Mouse (Mus musculus): ENCODE data around the gene Hdc. TPM values are rescaled to one million over a fixed set of nuclear protein-coding genes. Genes with fewer than 3 reads are reported as not detected.
"Not testable (repeated sequence)": the region's sequence is repeated elsewhere in the genome, so short reads cannot be mapped to it uniquely, and the experiment has no call there.

The Hdc gene
- total RNA-seq (2015; ENCODE audit: low replicate concordance) = 2.5 and 42.5 TPM in 2 replicates
- 6.0 and 17.5 TPM in 2 replicates for total RNA-seq (2017; ENCODE audit: low replicate concordance)

GRCm38 (mm10) chr2:126619249-126619704, at the start of gene Hdc:
TSS of gene Hdc (minus strand) at chr2:126619299.
- ATAC-seq (replicated peaks; ENCODE audit: low FRiP score, poor library complexity, severe bottlenecking) = no peak

GRCm38 (mm10) chr2:126668621-126669252, 49.6 kb upstream of the Hdc start:
- no peak for ATAC-seq (replicated peaks; ENCODE audit: low FRiP score, poor library complexity, severe bottlenecking)

- ATAC-seq (replicated peaks; ENCODE audit: low FRiP score, poor library complexity, severe bottlenecking) = no peak
Measured at GRCm38 (mm10) chr2:126665984-126666383, 46.9 kb upstream of the Hdc start.

- ATAC-seq (replicated peaks; ENCODE audit: low FRiP score, poor library complexity, severe bottlenecking) = no peak
Measured at GRCm38 (mm10) chr2:126663481-126663880, 44.4 kb upstream of the Hdc start.

- no peak for ATAC-seq (replicated peaks; ENCODE audit: low FRiP score, poor library complexity, severe bottlenecking)
Measured at GRCm38 (mm10) chr2:126652929-126653328, 33.8 kb upstream of the Hdc start.

GRCm38 (mm10) chr2:126647762-126648161, 28.7 kb upstream of the Hdc start:
- no peak for ATAC-seq (replicated peaks; ENCODE audit: low FRiP score, poor library complexity, severe bottlenecking)

- ATAC-seq (replicated peaks; ENCODE audit: low FRiP score, poor library complexity, severe bottlenecking) = no peak
Measured at GRCm38 (mm10) chr2:126646461-126646860, 27.4 kb upstream of the Hdc start.

- no peak for ATAC-seq (replicated peaks; ENCODE audit: low FRiP score, poor library complexity, severe bottlenecking)
Measured at GRCm38 (mm10) chr2:126644768-126645167, 25.7 kb upstream of the Hdc start.

- ATAC-seq (replicated peaks; ENCODE audit: low FRiP score, poor library complexity, severe bottlenecking) = no peak
Measured at GRCm38 (mm10) chr2:126640298-126640697, 21.2 kb upstream of the Hdc start.

GRCm38 (mm10) chr2:126635939-126636823, 17.1 kb upstream of the Hdc start:
- no peak for ATAC-seq (replicated peaks; ENCODE audit: low FRiP score, poor library complexity, severe bottlenecking)

GRCm38 (mm10) chr2:126633165-126633564, 14.1 kb upstream of the Hdc start:
- ATAC-seq (replicated peaks; ENCODE audit: low FRiP score, poor library complexity, severe bottlenecking) = no peak

- no peak for ATAC-seq (replicated peaks; ENCODE audit: low FRiP score, poor library complexity, severe bottlenecking)
Measured at GRCm38 (mm10) chr2:126628455-126628995, 9.4 kb upstream of the Hdc start.

GRCm38 (mm10) chr2:126623138-126623537, 4.0 kb upstream of the Hdc start:
- no peak for ATAC-seq (replicated peaks; ENCODE audit: low FRiP score, poor library complexity, severe bottlenecking)

GRCm38 (mm10) chr2:126622455-126622854, 3.4 kb upstream of the Hdc start:
- ATAC-seq (replicated peaks; ENCODE audit: low FRiP score, poor library complexity, severe bottlenecking) = no peak

- no peak for ATAC-seq (replicated peaks; ENCODE audit: low FRiP score, poor library complexity, severe bottlenecking)
Measured at GRCm38 (mm10) chr2:126618470-126619179, 474 bp downstream of the Hdc start.

- no peak for ATAC-seq (replicated peaks; ENCODE audit: low FRiP score, poor library complexity, severe bottlenecking)
Measured at GRCm38 (mm10) chr2:126615355-126615754, 3.7 kb downstream of the Hdc start.

GRCm38 (mm10) chr2:126609600-126609999, 9.5 kb downstream of the Hdc start:
- not testable (repeated sequence) for ATAC-seq (replicated peaks; ENCODE audit: low FRiP score, poor library complexity, severe bottlenecking)

- no peak for ATAC-seq (replicated peaks; ENCODE audit: low FRiP score, poor library complexity, severe bottlenecking)
Measured at GRCm38 (mm10) chr2:126607553-126608203, 11.4 kb downstream of the Hdc start.

- ATAC-seq (replicated peaks; ENCODE audit: low FRiP score, poor library complexity, severe bottlenecking) = no peak
Measured at GRCm38 (mm10) chr2:126606688-126607062, 12.4 kb downstream of the Hdc start.

All from erythroid progenitor cell, adult 5-6 weeks (primary cell).